Mouse (Mus musculus) bone marrow, adult 2 months (tissue): ENCODE results near the gene Acox3. TPM values are rescaled to one million over a fixed set of nuclear protein-coding genes. Genes with fewer than 3 reads are reported as not detected.

ENCODE experiments used
- H3K27ac ChIP-seq: fragments of 200-500 bp; 2 replicates; pipeline ENCODE4 v1.5.1; 2012; ENCODE audit warnings: low read depth, mild to moderate bottlenecking, control low read depth, inconsistent platforms, low read length; ENCODE audit not compliant: control insufficient read depth, poor library complexity, insufficient read depth
- H3K4me1 ChIP-seq: fragments of 200-500 bp; 2 replicates; pipeline ENCODE4 v1.6.1; 2011; ENCODE audit warnings: low read length; ENCODE audit not compliant: control insufficient read depth, insufficient read depth
- H3K4me3 ChIP-seq: fragments of 200-500 bp; replicated peaks from 2 replicates; pipeline ENCODE3; 2011; ENCODE audit warnings: mild to moderate bottlenecking, low read depth, low read length, control low read depth; ENCODE audit not compliant: control insufficient read depth
- CTCF ChIP-seq: fragments of 200-500 bp; IDR thresholded peaks from 2 replicates; pipeline ENCODE4 v1.5.1; 2011; ENCODE audit warnings: low read length, control low read depth; ENCODE audit not compliant: control insufficient read depth, insufficient read depth
- POLR2A ChIP-seq: fragments of 200-500 bp; IDR thresholded peaks from 2 replicates; pipeline ENCODE4 v1.6.1; 2011; ENCODE audit warnings: low read depth, mild to moderate bottlenecking, control low read depth, low read length, borderline replicate concordance; ENCODE audit not compliant: control insufficient read depth
- whole genome bisulfite sequencing: fragments of 180-500 bp; shearing (Covaris S2); methylation state at CpG from one replicate; pipeline ENCODE4 v1.1.7; 2018; 5-methylcytosine and 5-hydroxymethylcytosine counted together
- polyA plus RNA-seq: library from polyadenylated mRNA; stranded (reverse); fragments of >200 nt; gene quantifications from 2 replicates; pipeline ENCODE4 v1.2.4, GENCODE M21; 2011; ENCODE audit warnings: low replicate concordance; ENCODE audit not compliant: missing spikeins, insufficient read depth, insufficient read length

The Acox3 gene
- polyA plus RNA-seq, 1 experiment = 35.8 TPM

- 81% methylated on average over 9 of the region's 9 CpGs for WGBS
- Histone ChIP-seq H3K4me1 (no peaks in the 10 kb centered on the region), H3K4me3 (no peak overlapping the region), H3K27ac (no peak overlapping the region)
- TF ChIP-seq CTCF (no peak), POLR2A (no peak)
These were observed 60.7 kb downstream of the Acox3 start for GRCm38 (mm10) chr5:35643401-35644048.

DNA sequence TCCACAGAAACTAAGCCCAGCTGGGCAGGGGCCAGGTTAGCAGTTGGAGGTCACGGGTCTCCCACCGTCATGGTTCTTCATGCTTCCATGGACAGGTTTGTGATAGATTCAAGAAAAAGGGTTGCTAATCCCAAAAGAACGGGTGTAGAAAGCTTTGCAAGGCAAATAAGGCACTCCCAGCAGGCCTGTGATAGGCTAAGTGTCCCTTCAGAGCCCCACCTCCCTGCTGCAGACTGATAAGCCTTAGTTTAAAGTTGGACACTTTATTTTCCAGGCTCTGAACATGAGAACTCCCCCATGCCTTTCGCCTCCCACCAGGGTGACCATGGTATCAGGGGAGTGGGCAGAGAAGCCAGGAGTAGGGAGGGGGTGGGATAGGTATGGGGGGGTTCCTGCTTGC is 61.2 kb downstream of the Acox3 start:
- WGBS = 67% methylated on average over 4 of the region's 4 CpGs
- H3K4me3 ChIP-seq = no peak overlapping the region
- TF ChIP-seq CTCF (no peak), POLR2A (no peak)
- H3K27ac ChIP-seq = no peak overlapping the region
- H3K4me1 ChIP-seq = no peaks in the 10 kb centered on the region

- 74% methylated on average over 6 of the region's 6 CpGs for WGBS
These were observed 63.2 kb downstream of the Acox3 start for GRCm38 (mm10) chr5:35645938-35646493.

DNA sequence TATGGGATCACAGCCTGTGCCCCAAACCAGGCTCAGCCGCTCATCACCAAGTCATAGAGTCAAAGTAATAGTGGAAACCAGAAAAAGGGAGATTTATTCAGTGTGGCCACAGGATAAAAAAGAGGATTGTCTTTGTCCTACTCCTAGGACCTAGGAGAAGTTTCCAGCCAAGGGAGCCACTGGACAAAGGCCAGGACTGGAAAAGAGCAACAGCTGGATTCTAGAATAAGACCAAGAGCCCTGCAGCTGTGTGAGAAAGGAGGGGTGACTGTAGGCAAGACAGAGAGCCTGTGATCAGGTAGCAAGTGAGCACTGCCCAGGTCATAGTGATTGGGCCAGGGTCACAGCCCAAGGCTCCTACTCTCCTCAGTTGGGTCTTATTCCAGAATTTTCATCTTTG is 64.1 kb downstream of the Acox3 start:
- WGBS = 83% methylated on average over 1 of the region's 1 CpGs
- no peaks in the 10 kb centered on the region for H3K4me1 ChIP-seq
- TF ChIP-seq POLR2A (no peak), CTCF (no peak)
- no peak overlapping the region for H3K27ac ChIP-seq
- H3K4me3 ChIP-seq = no peak overlapping the region

More at GRCm38 (mm10) chr5:35645938-35646493, 63.2 kb downstream of the Acox3 start:
- TF ChIP-seq POLR2A = no peak
- no peak for TF ChIP-seq CTCF
- no peak overlapping the region for H3K4me3 ChIP-seq
- H3K4me1 ChIP-seq = no peaks in the 10 kb centered on the region
- no peak overlapping the region for H3K27ac ChIP-seq

GRCm38 (mm10) chr5:35647562-35647961 is 64.7 kb downstream of the Acox3 start:
- Histone ChIP-seq H3K27ac (no peak overlapping the region), H3K4me1 (no peaks in the 10 kb centered on the region), H3K4me3 (no peak overlapping the region)
- 30% methylated on average over 4 of the region's 4 CpGs for WGBS
- TF ChIP-seq CTCF (no peak), POLR2A (no peak)

- no peak for TF ChIP-seq POLR2A
- no peak for TF ChIP-seq CTCF
- Histone ChIP-seq H3K4me3 (no peak overlapping the region), H3K27ac (no peak overlapping the region), H3K4me1 (no peaks in the 10 kb centered on the region)
- 44% methylated on average over 2 of the region's 2 CpGs for WGBS
These were observed 65.4 kb downstream of the Acox3 start for GRCm38 (mm10) chr5:35648230-35648629.

DNA sequence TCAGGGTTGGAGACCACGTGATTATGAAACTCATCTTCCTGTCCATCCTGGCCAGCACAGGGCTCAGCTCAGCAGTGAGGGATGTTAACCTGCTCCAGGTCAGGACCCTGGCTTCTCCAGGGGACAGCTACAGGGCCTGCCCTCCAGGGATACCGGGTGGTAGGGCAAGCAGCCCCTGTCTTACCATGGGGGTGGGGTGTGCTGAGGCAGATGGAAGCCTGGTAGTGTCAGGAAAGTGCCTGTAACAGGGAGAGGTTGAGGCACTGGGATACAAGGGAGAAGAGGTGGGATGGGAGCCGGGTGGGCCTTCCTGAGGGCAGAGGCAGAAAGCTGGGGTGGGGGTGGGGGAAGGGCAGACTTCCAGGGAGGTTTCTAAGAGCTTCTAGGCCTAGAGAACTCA is 69.5 kb downstream of the Acox3 start:
- 60% methylated on average over 3 of the region's 3 CpGs for WGBS
- TF ChIP-seq CTCF (no peak), POLR2A (no peak)
- Histone ChIP-seq H3K4me3 (no peak overlapping the region), H3K27ac (no peak overlapping the region), H3K4me1 (no peaks in the 10 kb centered on the region; the same call in 1 of the 2 replicates)

DNA sequence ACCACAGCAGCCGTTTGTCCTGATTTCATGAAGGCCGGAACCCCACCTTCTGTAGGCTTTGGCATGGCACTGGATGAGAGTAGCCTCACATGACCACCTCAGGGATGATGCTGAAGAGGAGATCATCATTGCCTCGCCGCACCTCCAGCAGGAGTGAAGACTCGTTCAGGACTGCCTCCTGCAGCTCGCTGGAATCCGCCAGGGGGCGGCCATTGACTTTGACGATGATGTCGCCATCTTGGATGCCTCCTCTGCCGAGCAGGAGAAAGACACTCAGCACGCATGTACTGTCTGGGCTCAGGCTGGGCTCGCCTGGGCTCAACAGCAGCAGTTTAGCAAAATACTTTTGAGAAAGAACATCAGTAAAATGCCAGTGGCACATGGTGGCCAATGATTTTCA is 70.0 kb downstream of the Acox3 start:
- no peak for TF ChIP-seq CTCF
- TF ChIP-seq POLR2A = no peak
- no peak overlapping the region for H3K27ac ChIP-seq
- no peaks in the 10 kb centered on the region; the same call in 1 of the 2 replicates for H3K4me1 ChIP-seq
- no peak overlapping the region for H3K4me3 ChIP-seq
- whole genome bisulfite sequencing = 84% methylated on average over 13 of the region's 13 CpGs

GRCm38 (mm10) chr5:35653743-35654395 is 71.0 kb downstream of the Acox3 start:
- WGBS = 83% methylated on average over 9 of the region's 9 CpGs
- Histone ChIP-seq H3K4me3 (no peak overlapping the region), H3K4me1 (no peaks in the 10 kb centered on the region; the same call in 1 of the 2 replicates), H3K27ac (no peak overlapping the region)
- no peak for TF ChIP-seq CTCF
